Mouse (Mus musculus) kidney, embryonic 16.5 days (tissue): Measurements from ENCODE around the gene Eng. TPM values are rescaled to one million over a fixed set of nuclear protein-coding genes. Genes with fewer than 3 reads are reported as not detected.
A peak's percentile ranks its signal among the peaks of the same experiment; 100 is the strongest.

Source experiments
- ATAC-seq: fragments of 200-750 bp; cut with Nextera tagmentation; 2 replicates; pipeline ENCODE4 v1.8.0; 2017; ENCODE audit warnings: moderate TSS enrichment; ENCODE audit not compliant: low FRiP score, low TSS enrichment
- H3K27ac ChIP-seq: fragments of 300-500 bp; sonication (generic); 2 replicates; pipeline ENCODE4 v1.5.1; 2014; ENCODE audit warnings: low read length
- H3K27me3 ChIP-seq: fragments of 300-500 bp; sonication (generic); 2 replicates; pipeline ENCODE4 v1.6.1; 2014; ENCODE audit warnings: low read length, control low read depth, mixed read lengths; ENCODE audit not compliant: insufficient read depth
- H3K36me3 ChIP-seq: fragments of 300-500 bp; sonication (generic); 2 replicates; pipeline ENCODE4 v1.6.1; 2014; ENCODE audit warnings: low read length, control low read depth, mixed read lengths; ENCODE audit not compliant: insufficient read depth
- H3K4me1 ChIP-seq: fragments of 300-500 bp; sonication (generic); 2 replicates; pipeline ENCODE4 v1.6.1; 2014; ENCODE audit warnings: low read length, control low read depth, mixed read lengths; ENCODE audit not compliant: insufficient read depth
- H3K4me2 ChIP-seq: fragments of 300-500 bp; sonication (generic); replicated peaks from 2 replicates; pipeline ENCODE4 v1.6.1; 2014; ENCODE audit warnings: low read depth, low read length
- H3K4me3 ChIP-seq: fragments of 300-500 bp; sonication (generic); 2 replicates; pipeline ENCODE4 v1.5.1; 2014; ENCODE audit warnings: mild to moderate bottlenecking, low read length
- H3K9ac ChIP-seq: fragments of 300-500 bp; sonication (generic); replicated peaks from 2 replicates; pipeline ENCODE4 v1.6.1; 2014; ENCODE audit warnings: low read length
- H3K9me3 ChIP-seq: fragments of 300-500 bp; sonication (generic); 2 replicates; pipeline ENCODE4 v1.6.1; 2016; ENCODE audit warnings: low read length, control low read depth
- WGBS: fragments of 180-500 bp; shearing (Covaris S2); extraction: QIAGEN DNeasy Blood & Tissue Kit; methylation state at CpG from one replicate; pipeline ENCODE4 v1.1.7; 2014; 5-methylcytosine and 5-hydroxymethylcytosine counted together
- polyA plus RNA-seq: library from polyadenylated mRNA; unstranded; fragments of >200 nt; fragmentation: Nextera tagmentation; extraction: Ambion mirVana; gene quantifications from 2 replicates; pipeline ENCODE4 v1.2.1, GENCODE M21; 2015

The Eng gene
- polyA plus RNA-seq, 1 experiment from 2014 or later: 98.7 TPM

- Histone ChIP-seq H3K27ac (peak within 1 kb of the TSS; percentile 60), H3K9me3 (0 out of 2 replicates have a peak, but pooled peaks cover 2% of the 10 kb centered on the region), H3K36me3 (no peaks in the 10 kb centered on the region), H3K27me3 (no peaks in the 10 kb centered on the region), H3K9ac (peak within 1 kb of the TSS; percentile 54), H3K4me3 (peak within 1 kb of the TSS; percentile 19), H3K4me2 (peak within 1 kb of the TSS; percentile 42), H3K4me1 (peaks cover 18% of the 10 kb centered on the region)
- peak; percentile 67 for ATAC-seq
- 23% methylated on average over 8 of the region's 8 CpGs for WGBS
Observed at GRCm38 (mm10) chr2:32720681-32721229, 74.4 kb downstream of the Eng start, which contains the start of gene Sh2d3c. Gene Sh2d3c, plus strand, starts transcription at chr2:32721055.

DNA sequence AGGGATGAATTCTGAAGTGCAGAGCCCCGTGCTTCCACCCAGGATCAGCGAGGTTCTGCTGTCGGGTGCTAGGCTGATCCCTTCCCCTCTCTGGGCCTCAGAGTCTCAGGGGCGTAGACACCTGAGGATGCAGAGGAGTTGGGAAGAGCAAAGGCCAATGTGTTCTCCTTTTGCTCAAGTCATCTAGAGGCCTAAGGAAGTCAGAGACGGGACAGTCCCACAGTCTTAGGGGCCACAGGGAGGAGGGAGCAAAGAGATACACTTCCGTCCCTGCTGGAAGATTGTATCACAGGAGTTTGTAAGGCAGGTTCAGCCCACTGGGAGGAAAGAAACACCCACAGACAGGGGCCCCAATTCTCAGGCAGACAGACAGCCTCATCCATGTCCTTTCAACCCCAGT, 75.7 kb downstream of the Eng start:
- no peak for ATAC-seq
- peak overlapping the region; percentile 8; the same call in 1 of the 2 replicates for H3K9ac ChIP-seq
- H3K27ac ChIP-seq: no peak overlapping the region
- WGBS: 36% methylated on average over 6 of the region's 6 CpGs
- H3K4me1 ChIP-seq: peaks cover 20% of the 10 kb centered on the region
- no peaks in the 10 kb centered on the region for H3K27me3 ChIP-seq
- 0 out of 2 replicates have a peak, but pooled peaks cover under 1% of the 10 kb centered on the region for H3K9me3 ChIP-seq
- peak overlapping the region; percentile 42 for H3K4me2 ChIP-seq
- H3K36me3 ChIP-seq: no peaks in the 10 kb centered on the region
- H3K4me3 ChIP-seq: peak overlapping the region; percentile 19; the same call in 1 of the 2 replicates

GRCm38 (mm10) chr2:32722581-32722980, 76.2 kb downstream of the Eng start:
- Histone ChIP-seq H3K9me3 (no peaks in the 10 kb centered on the region), H3K27me3 (no peaks in the 10 kb centered on the region), H3K4me1 (peaks cover 22% of the 10 kb centered on the region), H3K27ac (no peak overlapping the region), H3K4me3 (no peak overlapping the region), H3K4me2 (peak overlapping the region; percentile 42; the same call in 1 of the 2 replicates), H3K36me3 (no peaks in the 10 kb centered on the region), H3K9ac (no peak overlapping the region)
- ATAC-seq: no peak
- WGBS: 73% methylated on average over 3 of the region's 3 CpGs

DNA sequence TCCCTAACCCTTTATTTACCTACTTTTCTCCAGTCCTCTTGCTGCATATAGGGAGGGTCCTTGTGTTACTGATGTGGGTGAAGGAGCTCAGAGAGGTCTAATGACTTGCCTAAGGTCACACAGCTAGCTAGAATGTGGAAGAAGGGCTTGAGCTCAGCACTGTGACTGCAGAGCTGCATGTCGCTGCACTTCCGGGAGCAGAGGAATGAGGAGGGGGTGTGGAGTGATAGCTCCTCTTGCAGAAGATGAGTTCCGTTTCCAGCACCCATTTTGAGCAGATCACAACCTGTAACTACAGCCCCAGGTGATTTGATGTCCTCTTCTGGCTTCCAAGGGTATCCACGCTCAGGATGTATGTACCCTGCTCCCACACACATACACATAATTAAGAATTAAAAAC, 77.8 kb downstream of the Eng start:
- peaks cover 22% of the 10 kb centered on the region for H3K4me1 ChIP-seq
- H3K27me3 ChIP-seq: no peaks in the 10 kb centered on the region
- H3K4me2 ChIP-seq: no peak overlapping the region
- WGBS: 83% methylated on average over 4 of the region's 4 CpGs
- no peaks in the 10 kb centered on the region for H3K36me3 ChIP-seq
- H3K9ac ChIP-seq: no peak overlapping the region
- no peak overlapping the region for H3K27ac ChIP-seq
- H3K4me3 ChIP-seq: no peak overlapping the region
- ATAC-seq: no peak
- H3K9me3 ChIP-seq: no peaks in the 10 kb centered on the region

DNA sequence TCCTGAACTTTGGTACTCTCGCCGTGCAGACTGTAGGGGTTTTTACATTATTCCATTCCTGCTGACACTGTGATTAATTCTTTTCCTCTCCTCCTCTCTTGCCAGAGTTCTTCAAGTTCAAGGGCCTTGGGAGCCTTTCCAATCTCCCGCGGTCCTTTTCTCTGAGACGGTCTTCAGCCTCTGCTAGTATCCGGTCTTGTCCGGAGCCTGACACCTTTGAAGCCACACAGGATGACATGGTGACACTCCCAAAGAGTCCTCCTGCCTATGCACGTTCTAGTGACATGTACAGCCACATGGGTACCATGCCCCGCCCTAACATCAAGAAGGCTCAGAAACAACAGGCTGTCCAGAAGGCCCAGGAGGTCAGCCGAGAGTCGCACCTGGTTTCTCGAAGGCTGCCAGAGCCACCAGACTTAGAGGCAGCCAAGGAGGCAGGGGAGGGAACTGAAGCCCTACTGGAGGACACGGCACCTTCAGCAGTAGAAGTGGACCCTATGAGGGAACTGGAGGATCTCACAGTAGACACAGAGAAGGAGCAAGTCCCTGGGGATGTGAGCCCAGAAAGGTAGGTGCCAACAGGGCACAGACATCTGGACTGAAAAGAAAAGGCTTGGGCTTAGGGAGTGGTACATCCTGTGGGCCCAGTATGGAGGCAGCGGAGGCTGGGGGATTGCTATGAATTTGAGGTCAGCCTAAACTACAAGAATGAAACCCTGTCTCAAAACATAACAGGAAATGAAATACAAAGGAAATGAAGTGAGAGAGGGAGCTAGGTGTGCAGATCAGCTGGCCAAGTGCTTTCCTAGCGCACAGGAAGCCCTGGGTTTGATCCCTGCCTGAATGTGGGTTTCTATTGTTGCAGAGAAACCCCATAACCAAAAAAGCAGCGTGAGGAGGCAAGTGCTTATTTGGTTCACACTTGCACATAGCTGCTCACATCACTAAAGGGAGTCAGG, 78.7 kb downstream of the Eng start:
- H3K4me1 ChIP-seq: peaks cover 29% of the 10 kb centered on the region
- no peak overlapping the region for H3K9ac ChIP-seq
- H3K36me3 ChIP-seq: no peaks in the 10 kb centered on the region
- no peak overlapping the region for H3K4me2 ChIP-seq
- no peaks in the 10 kb centered on the region for H3K27me3 ChIP-seq
- no peaks in the 10 kb centered on the region for H3K9me3 ChIP-seq
- H3K27ac ChIP-seq: 0 out of 2 replicates have a peak overlapping the region, but pooled peaks have one; percentile 6
- H3K4me3 ChIP-seq: no peak overlapping the region
- 56% methylated on average over 16 of the region's 16 CpGs for WGBS
- ATAC-seq: no peak

DNA sequence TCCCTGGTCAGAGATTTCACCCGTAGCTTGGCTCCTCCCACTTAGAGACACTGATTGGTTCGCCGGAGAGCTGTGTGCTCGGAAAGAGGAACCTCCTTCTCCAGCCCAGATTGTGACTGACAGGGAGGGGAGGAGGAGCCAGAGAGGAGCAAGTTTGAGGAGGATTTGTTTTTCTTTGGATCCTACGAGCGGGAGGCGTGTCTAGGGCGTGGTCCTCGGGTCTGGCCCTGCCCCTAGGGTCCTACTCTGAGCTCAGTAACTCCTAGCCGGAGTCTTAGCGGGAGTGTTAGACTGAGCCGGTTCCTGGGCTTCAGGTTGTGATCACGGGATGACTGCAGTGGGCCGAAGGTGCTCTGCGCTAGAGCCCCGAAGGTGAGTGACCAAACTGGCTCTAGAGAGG, 81.0 kb downstream of the Eng start:
- WGBS: under 1% methylated on average over 16 of the region's 16 CpGs
- H3K4me1 ChIP-seq: peaks cover 35% of the 10 kb centered on the region
- H3K27ac ChIP-seq: peak overlapping the region; percentile 48; the same call in 1 of the 2 replicates
- H3K4me3 ChIP-seq: peak overlapping the region; percentile 50
- H3K9ac ChIP-seq: peak overlapping the region; percentile 56
- no peaks in the 10 kb centered on the region for H3K9me3 ChIP-seq
- peak; percentile 98 for ATAC-seq
- H3K4me2 ChIP-seq: peak overlapping the region; percentile 58
- no peaks in the 10 kb centered on the region for H3K36me3 ChIP-seq
- no peaks in the 10 kb centered on the region for H3K27me3 ChIP-seq

GRCm38 (mm10) chr2:32728463-32728862, 82.1 kb downstream of the Eng start:
- peak overlapping the region; percentile 50 for H3K4me3 ChIP-seq
- 34% methylated on average over 7 of the region's 7 CpGs for WGBS
- peak overlapping the region; percentile 56 for H3K9ac ChIP-seq
- peak overlapping the region; percentile 81 for H3K27ac ChIP-seq
- no peaks in the 10 kb centered on the region for H3K36me3 ChIP-seq
- peaks cover 35% of the 10 kb centered on the region for H3K4me1 ChIP-seq
- peak overlapping the region; percentile 58 for H3K4me2 ChIP-seq
- peak; percentile 28; the same call in 1 of the 2 replicates for ATAC-seq
- H3K27me3 ChIP-seq: no peaks in the 10 kb centered on the region
- no peaks in the 10 kb centered on the region for H3K9me3 ChIP-seq

GRCm38 (mm10) chr2:32729547-32729946, 83.2 kb downstream of the Eng start:
- H3K27me3 ChIP-seq: no peaks in the 10 kb centered on the region
- H3K36me3 ChIP-seq: no peaks in the 10 kb centered on the region
- H3K27ac ChIP-seq: peak overlapping the region; percentile 81; the same call in 1 of the 2 replicates
- no peak for ATAC-seq
- peak overlapping the region; percentile 50 for H3K4me3 ChIP-seq
- peak overlapping the region; percentile 58 for H3K4me2 ChIP-seq
- WGBS: 33% methylated on average over 4 of the region's 4 CpGs
- no peaks in the 10 kb centered on the region for H3K9me3 ChIP-seq
- 0 out of 2 replicates have a peak overlapping the region, but pooled peaks have one; percentile 17 for H3K9ac ChIP-seq
- peaks cover 37% of the 10 kb centered on the region for H3K4me1 ChIP-seq

DNA sequence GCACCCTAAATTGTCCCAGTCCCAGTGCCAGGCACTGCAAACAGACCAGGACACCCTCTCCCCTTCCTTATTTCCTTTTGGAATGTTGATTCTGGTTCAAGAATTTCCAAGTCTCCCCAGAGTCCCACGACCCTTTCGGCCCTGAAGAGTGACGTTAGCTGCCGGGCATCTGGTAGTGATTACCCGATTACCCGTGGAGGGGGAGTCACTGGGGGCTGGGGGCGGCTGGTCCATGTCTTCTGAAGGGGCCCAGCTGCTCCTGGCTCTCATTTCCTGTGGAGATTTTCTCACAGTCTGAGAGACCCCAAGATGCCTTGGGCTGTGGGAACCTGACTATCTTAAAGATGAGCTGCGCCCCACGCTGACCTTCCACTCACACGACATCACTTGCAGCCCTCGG, 84.5 kb downstream of the Eng start:
- H3K4me1 ChIP-seq: peaks cover 45% of the 10 kb centered on the region
- no peaks in the 10 kb centered on the region for H3K27me3 ChIP-seq
- H3K4me3 ChIP-seq: peak overlapping the region; percentile 50
- ATAC-seq: no peak
- no peaks in the 10 kb centered on the region for H3K36me3 ChIP-seq
- WGBS: 13% methylated on average over 11 of the region's 11 CpGs
- peak overlapping the region; percentile 81 for H3K27ac ChIP-seq
- H3K9me3 ChIP-seq: no peaks in the 10 kb centered on the region
- peak overlapping the region; percentile 58 for H3K4me2 ChIP-seq
- H3K9ac ChIP-seq: peak overlapping the region; percentile 25; the same call in 1 of the 2 replicates
